Mouse (Mus musculus): ENCODE measurements at regions not wholly inside any gene's neighbourhood (a gene's known extent, or its start where the extent isn't known, plus 50 kb on each side); places are given as distances from the start of the nearest gene placed in this dataset.

DNA sequence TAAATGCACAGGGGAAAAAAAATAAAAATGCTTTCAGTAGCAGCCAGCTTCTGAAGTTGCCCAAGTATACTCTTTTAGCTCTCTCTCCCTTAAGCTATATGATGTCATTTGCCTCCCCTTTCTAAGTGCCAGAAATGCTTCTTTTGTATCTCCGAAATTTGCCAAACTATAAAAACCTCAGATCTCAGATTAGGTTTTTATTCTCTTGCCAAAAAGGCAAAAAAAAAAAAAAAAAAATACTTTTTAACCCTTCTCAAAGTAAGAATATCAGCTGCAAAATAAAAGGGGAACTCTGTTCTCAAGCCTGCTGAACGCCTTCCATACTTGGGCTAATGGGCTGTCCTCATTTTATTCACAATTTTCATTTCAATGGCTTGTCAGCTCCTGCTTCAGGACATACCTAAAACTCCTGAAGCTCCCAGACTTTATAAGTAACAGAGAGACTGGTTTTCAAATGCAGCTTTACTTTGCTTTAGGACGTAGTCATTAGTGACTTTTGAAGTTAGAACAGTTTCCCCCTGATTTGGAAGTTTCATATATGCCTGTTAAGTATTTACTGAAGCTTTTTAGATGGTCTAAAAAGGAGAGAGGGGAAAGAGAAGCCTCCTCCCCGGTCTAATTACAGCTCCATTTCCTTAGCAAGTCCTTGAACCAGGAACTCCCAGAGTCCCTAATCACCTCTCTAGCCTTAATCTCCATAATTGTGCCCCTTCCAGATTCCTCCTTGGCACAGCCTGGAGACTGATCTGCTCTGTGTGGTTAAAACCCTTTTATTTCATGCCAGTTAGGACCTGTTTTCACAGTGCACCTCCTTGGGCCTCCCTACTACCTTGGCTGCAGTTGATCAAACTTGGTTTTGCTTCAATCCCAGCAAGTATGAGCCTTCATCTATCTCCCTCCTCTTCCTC lies 633.5 kb upstream of the Arid1b start:
- TF ChIP-seq POLR2A (IDR thresholded peaks at IDR 0.05; ENCODE audit: borderline replicate concordance, insufficient read depth, low read length) (no peak), CTCF (IDR thresholded peaks at IDR 0.05; ENCODE audit: borderline replicate concordance, insufficient read depth, low read depth, low read length) (no peak)
- no peak for DNase-seq
- H3K4me1 ChIP-seq (ENCODE audit: control insufficient read depth, insufficient read depth, low read length): no peaks in the 10 kb centered on the region
- no peak overlapping the region for H3K4me3 ChIP-seq (replicated peaks; ENCODE audit: insufficient read depth, low read depth, low read length)
- no peak overlapping the region for H3K27ac ChIP-seq (ENCODE audit: insufficient read depth, low read length)
- WGBS: 82% methylated on average over 4 of the region's 4 CpGs
- H3K27me3 ChIP-seq (ENCODE audit: control insufficient read depth, insufficient read depth, low read length): no peaks in the 10 kb centered on the region

DNA sequence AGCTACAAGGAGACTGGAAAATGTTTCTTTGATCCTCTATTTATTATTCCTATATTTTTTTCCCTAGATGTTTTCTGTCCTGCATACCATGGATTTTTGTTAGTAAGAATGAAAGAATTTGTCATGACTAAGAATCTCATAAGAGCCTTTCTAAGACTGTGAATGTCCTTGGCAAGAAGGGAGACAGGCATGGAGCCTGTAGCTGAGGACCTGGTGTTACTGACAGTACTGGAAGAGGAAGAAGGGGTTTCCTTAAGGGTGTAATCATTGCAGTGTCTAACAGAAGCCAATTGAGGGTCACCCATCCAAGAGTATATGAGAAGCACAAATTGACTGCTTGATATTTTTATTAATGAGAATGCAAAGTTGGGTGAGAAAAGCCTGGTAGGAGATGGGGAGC lies 628.3 kb upstream of the Arid1b start:
- Histone ChIP-seq H3K4me3 (replicated peaks; ENCODE audit: insufficient read depth, low read depth, low read length) (no peak overlapping the region), H3K4me1 (ENCODE audit: control insufficient read depth, insufficient read depth, low read length) (no peaks in the 10 kb centered on the region), H3K27me3 (ENCODE audit: control insufficient read depth, insufficient read depth, low read length) (no peaks in the 10 kb centered on the region), H3K27ac (ENCODE audit: insufficient read depth, low read length) (no peak overlapping the region)
- DNase-seq: no peak
- no peak for TF ChIP-seq CTCF (IDR thresholded peaks at IDR 0.05; ENCODE audit: borderline replicate concordance, insufficient read depth, low read depth, low read length)
- TF ChIP-seq POLR2A (IDR thresholded peaks at IDR 0.05; ENCODE audit: borderline replicate concordance, insufficient read depth, low read length): no peak

- DNase-seq: no peak
- WGBS: 88% methylated on average over 1 of the region's 1 CpGs
- TF ChIP-seq POLR2A (IDR thresholded peaks at IDR 0.05; ENCODE audit: borderline replicate concordance, insufficient read depth, low read length): no peak
- no peak for TF ChIP-seq CTCF (IDR thresholded peaks at IDR 0.05; ENCODE audit: borderline replicate concordance, insufficient read depth, low read depth, low read length)
- H3K4me3 ChIP-seq (replicated peaks; ENCODE audit: insufficient read depth, low read depth, low read length): no peak overlapping the region
- H3K27me3 ChIP-seq (ENCODE audit: control insufficient read depth, insufficient read depth, low read length): no peaks in the 10 kb centered on the region
- H3K27ac ChIP-seq (ENCODE audit: insufficient read depth, low read length): no peak overlapping the region
- no peaks in the 10 kb centered on the region for H3K4me1 ChIP-seq (ENCODE audit: control insufficient read depth, insufficient read depth, low read length)
Measured at GRCm38 (mm10) chr17:4380449-4380848, 613.7 kb upstream of the Arid1b start.

GRCm38 (mm10) chr17:4380873-4381272 lies 613.3 kb upstream of the Arid1b start:
- no peaks in the 10 kb centered on the region for H3K27me3 ChIP-seq (ENCODE audit: control insufficient read depth, insufficient read depth, low read length)
- DNase-seq: no peak
- no peaks in the 10 kb centered on the region for H3K4me1 ChIP-seq (ENCODE audit: control insufficient read depth, insufficient read depth, low read length)
- H3K4me3 ChIP-seq (replicated peaks; ENCODE audit: insufficient read depth, low read depth, low read length): no peak overlapping the region
- TF ChIP-seq CTCF (IDR thresholded peaks at IDR 0.05; ENCODE audit: borderline replicate concordance, insufficient read depth, low read depth, low read length): no peak
- no peak for TF ChIP-seq POLR2A (IDR thresholded peaks at IDR 0.05; ENCODE audit: borderline replicate concordance, insufficient read depth, low read length)
- H3K27ac ChIP-seq (ENCODE audit: insufficient read depth, low read length): no peak overlapping the region

GRCm38 (mm10) chr17:4381896-4382685 lies 612.0 kb upstream of the Arid1b start:
- Histone ChIP-seq H3K4me1 (ENCODE audit: control insufficient read depth, insufficient read depth, low read length) (no peaks in the 10 kb centered on the region), H3K27ac (ENCODE audit: insufficient read depth, low read length) (no peak overlapping the region), H3K27me3 (ENCODE audit: control insufficient read depth, insufficient read depth, low read length) (no peaks in the 10 kb centered on the region), H3K4me3 (replicated peaks; ENCODE audit: insufficient read depth, low read depth, low read length) (no peak overlapping the region)
- 75% methylated on average over 13 of the region's 13 CpGs for WGBS
- TF ChIP-seq POLR2A (IDR thresholded peaks at IDR 0.05; ENCODE audit: borderline replicate concordance, insufficient read depth, low read length) (no peak), CTCF (IDR thresholded peaks at IDR 0.05; ENCODE audit: borderline replicate concordance, insufficient read depth, low read depth, low read length) (no peak)
- no peak for DNase-seq

GRCm38 (mm10) chr17:4382716-4383115 lies 611.4 kb upstream of the Arid1b start:
- no peak overlapping the region for H3K27ac ChIP-seq (ENCODE audit: insufficient read depth, low read length)
- DNase-seq: no peak
- no peaks in the 10 kb centered on the region for H3K27me3 ChIP-seq (ENCODE audit: control insufficient read depth, insufficient read depth, low read length)
- no peak overlapping the region for H3K4me3 ChIP-seq (replicated peaks; ENCODE audit: insufficient read depth, low read depth, low read length)
- TF ChIP-seq POLR2A (IDR thresholded peaks at IDR 0.05; ENCODE audit: borderline replicate concordance, insufficient read depth, low read length) (no peak), CTCF (IDR thresholded peaks at IDR 0.05; ENCODE audit: borderline replicate concordance, insufficient read depth, low read depth, low read length) (no peak)
- H3K4me1 ChIP-seq (ENCODE audit: control insufficient read depth, insufficient read depth, low read length): no peaks in the 10 kb centered on the region

DNA sequence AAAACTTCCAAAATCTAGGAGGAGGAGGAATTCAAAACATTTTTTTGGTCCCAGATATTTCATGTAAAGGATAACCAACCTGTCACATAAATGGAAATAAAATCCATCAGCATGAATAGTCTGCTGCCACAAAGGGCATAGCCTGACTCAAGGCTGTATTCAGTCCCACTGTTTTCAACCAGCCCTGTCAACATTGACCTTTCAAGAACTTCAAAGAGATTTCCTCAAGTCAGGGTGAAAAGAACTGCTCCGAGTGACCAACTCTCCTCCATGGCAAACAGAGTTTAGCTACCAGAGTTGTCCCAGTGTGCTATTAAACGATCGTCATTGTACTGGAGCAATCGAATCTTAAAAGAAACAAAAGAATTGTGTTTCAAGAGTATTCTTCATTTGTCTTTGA lies 606.5 kb upstream of the Arid1b start:
- DNase-seq: no peak
- no peak for TF ChIP-seq CTCF (IDR thresholded peaks at IDR 0.05; ENCODE audit: borderline replicate concordance, insufficient read depth, low read depth, low read length)
- TF ChIP-seq POLR2A (IDR thresholded peaks at IDR 0.05; ENCODE audit: borderline replicate concordance, insufficient read depth, low read length): no peak
- Histone ChIP-seq H3K27ac (ENCODE audit: insufficient read depth, low read length) (no peak overlapping the region), H3K27me3 (ENCODE audit: control insufficient read depth, insufficient read depth, low read length) (no peaks in the 10 kb centered on the region), H3K4me1 (ENCODE audit: control insufficient read depth, insufficient read depth, low read length) (no peaks in the 10 kb centered on the region), H3K4me3 (replicated peaks; ENCODE audit: insufficient read depth, low read depth, low read length) (no peak overlapping the region)
- WGBS: 58% methylated on average over 4 of the region's 4 CpGs

DNA sequence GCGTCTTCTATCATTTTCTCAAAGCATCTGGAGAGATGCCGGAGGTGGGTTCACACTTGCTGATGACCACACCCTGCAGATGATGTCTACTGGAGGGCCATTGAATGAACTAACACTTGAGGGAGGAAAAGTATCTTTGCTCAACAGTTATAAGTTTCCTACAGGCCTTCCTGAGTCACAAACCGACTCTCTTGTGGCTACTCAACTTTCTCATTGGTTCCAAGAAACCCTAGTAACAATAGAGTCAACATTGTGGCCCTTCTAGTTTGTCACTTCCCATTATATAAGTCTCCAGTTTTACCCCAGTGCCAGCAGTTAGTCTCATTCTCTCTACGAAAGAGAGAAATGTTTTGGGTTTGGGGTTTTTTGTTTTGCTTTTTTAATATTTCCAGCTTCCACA lies 604.1 kb upstream of the Arid1b start:
- no peak overlapping the region for H3K27ac ChIP-seq (ENCODE audit: insufficient read depth, low read length)
- WGBS: 85% methylated on average over 4 of the region's 4 CpGs
- no peaks in the 10 kb centered on the region for H3K27me3 ChIP-seq (ENCODE audit: control insufficient read depth, insufficient read depth, low read length)
- H3K4me3 ChIP-seq (replicated peaks; ENCODE audit: insufficient read depth, low read depth, low read length): no peak overlapping the region
- no peak for DNase-seq
- H3K4me1 ChIP-seq (ENCODE audit: control insufficient read depth, insufficient read depth, low read length): no peaks in the 10 kb centered on the region
- TF ChIP-seq CTCF (IDR thresholded peaks at IDR 0.05; ENCODE audit: borderline replicate concordance, insufficient read depth, low read depth, low read length) (no peak), POLR2A (IDR thresholded peaks at IDR 0.05; ENCODE audit: borderline replicate concordance, insufficient read depth, low read length) (no peak)

Data from cerebellum, adult 2 months (tissue).